Comparison of ENCODE assay signal across 8 mouse cellular contexts in genomic region chr1:131095574-131095973, GRCm38 (mm10). TPM values are rescaled to one million over a fixed set of nuclear protein-coding genes. Genes with fewer than 3 reads are reported as not detected.
A peak's percentile ranks its signal among the peaks of the same experiment; 100 is the strongest.
DNase-seq lines count a peak whose midpoint lies in the region; ATAC-seq lines count a peak whose summit lies in the region.

No protein-coding gene starts in this region.

- H3K9me3 ChIP-seq in forebrain, embryonic 10.5 days = no peaks in the 10 kb centered on the region
- no peaks in the 10 kb centered on the region for H3K9me3 ChIP-seq in limb, embryonic 15.5 days
- H3K9me3 ChIP-seq in neural tube, embryonic 13.5 days = no peaks in the 10 kb centered on the region

- no peak overlapping the region for H3K9ac ChIP-seq in limb, embryonic 15.5 days
- H3K9ac ChIP-seq in neural tube, embryonic 13.5 days = peak overlapping the region; percentile 94

- H3K36me3 ChIP-seq in forebrain, embryonic 10.5 days (replicated peaks) = 0 out of 2 replicates have a peak, but pooled peaks cover 7% of the 10 kb centered on the region
- H3K36me3 ChIP-seq in limb, embryonic 15.5 days = no peaks in the 10 kb centered on the region
- H3K36me3 ChIP-seq in neural tube, embryonic 13.5 days = no peaks in the 10 kb centered on the region

- WGBS in forebrain, embryonic 10.5 days = 40% methylated on average over 8 of the region's 8 CpGs
- 38% methylated on average over 8 of the region's 8 CpGs for WGBS in limb, embryonic 15.5 days
- 30% methylated on average over 8 of the region's 8 CpGs for WGBS in neural tube, embryonic 13.5 days

- DNase-seq in layer of hippocampus, adult 9-11 months = peak; percentile 61
- no peak for DNase-seq in layer of hippocampus, adult 8-10 months (ENCODE audit: low spot score in 2 of 2)
- no peak for DNase-seq in forebrain, embryonic 10.5 days (ENCODE audit: extremely low spot score, low spot score)
- no peak for DNase-seq in Muller cell, postnatal 12 days (ENCODE audit: inconsistent ontology term)
- DNase-seq in spleen, adult 12 weeks (ENCODE audit: low spot score) = no peak
- no peak for DNase-seq in cerebellum, adult 9-11 months

- H3K4me1 ChIP-seq in forebrain, embryonic 10.5 days = peaks cover 69% of the 10 kb centered on the region
- H3K4me1 ChIP-seq in limb, embryonic 15.5 days = peaks cover 50% of the 10 kb centered on the region
- peaks cover 59% of the 10 kb centered on the region for H3K4me1 ChIP-seq in neural tube, embryonic 13.5 days (replicated peaks)

- peaks cover 12% of the 10 kb centered on the region for H3K27me3 ChIP-seq in forebrain, embryonic 10.5 days (ENCODE audit: poor library complexity, severe bottlenecking)
- no peaks in the 10 kb centered on the region for H3K27me3 ChIP-seq in limb, embryonic 15.5 days
- no peaks in the 10 kb centered on the region for H3K27me3 ChIP-seq in neural tube, embryonic 13.5 days

- H3K4me2 ChIP-seq in limb, embryonic 15.5 days = peak overlapping the region; percentile 69
- peak overlapping the region; percentile 84 for H3K4me2 ChIP-seq in neural tube, embryonic 13.5 days

- H3K27ac ChIP-seq in forebrain, embryonic 10.5 days = no peak overlapping the region
- no peak overlapping the region for H3K27ac ChIP-seq in limb, embryonic 15.5 days
- H3K27ac ChIP-seq in neural tube, embryonic 13.5 days (replicated peaks) = no peak overlapping the region

- H3K4me3 ChIP-seq in forebrain, embryonic 10.5 days = peak overlapping the region; percentile 97
- peak overlapping the region; percentile 93 for H3K4me3 ChIP-seq in limb, embryonic 15.5 days
- H3K4me3 ChIP-seq in neural tube, embryonic 13.5 days = peak overlapping the region; percentile 74

- ATAC-seq in limb, embryonic 15.5 days (ENCODE audit: insufficient number of reproducible peaks, low FRiP score, low TSS enrichment, low read depth) = no peak
- no peak for ATAC-seq in neural tube, embryonic 13.5 days (ENCODE audit: low read depth)

RNA-seq across cellular contexts. Expression of gene Mapkapk2, which starts 2.1 kb away (rescaled TPM):
- total RNA-seq in layer of hippocampus, adult 8-10 months (2022) = 10 to 100 TPM; 27.7 to 42.7 (median 35.3) TPM
- 41.1 and 41.3 TPM in 2 replicates for polyA plus RNA-seq in forebrain, embryonic 10.5 days (2016; fragmentation: Nextera tagmentation; extraction: Ambion mirVana)
- polyA plus RNA-seq in limb, embryonic 15.5 days (2015; fragmentation: Nextera tagmentation; extraction: Ambion mirVana) = 27.7 and 36.1 TPM in 2 replicates
- polyA plus RNA-seq in neural tube, embryonic 13.5 days (2015; fragmentation: Nextera tagmentation; extraction: Ambion mirVana) = 22.3 and 22.7 TPM in 2 replicates

RNA-seq across cellular contexts. Expression of gene Dyrk3, which starts 42.6 kb away (rescaled TPM):
- total RNA-seq in layer of hippocampus, adult 8-10 months (2022) = 10 to 100 TPM; 13.5 to 17.6 (median 14.6) TPM
- polyA plus RNA-seq in forebrain, embryonic 10.5 days (2016; fragmentation: Nextera tagmentation; extraction: Ambion mirVana) = 13.3 and 15.5 TPM in 2 replicates
- polyA plus RNA-seq in limb, embryonic 15.5 days (2015; fragmentation: Nextera tagmentation; extraction: Ambion mirVana) = 2.2 and 3.1 TPM in 2 replicates
- 12.8 and 17.3 TPM in 2 replicates for polyA plus RNA-seq in neural tube, embryonic 13.5 days (2015; fragmentation: Nextera tagmentation; extraction: Ambion mirVana)

RNA-seq across cellular contexts. Expression of gene Eif2d, which starts 57.4 kb away (rescaled TPM):
- 10 to 100 TPM; 40.0 to 50.0 (median 46.8) TPM for total RNA-seq in layer of hippocampus, adult 8-10 months (2022)
- polyA plus RNA-seq in forebrain, embryonic 10.5 days (2016; fragmentation: Nextera tagmentation; extraction: Ambion mirVana) = 66.9 and 70.2 TPM in 2 replicates
- 60.5 and 61.4 TPM in 2 replicates for polyA plus RNA-seq in limb, embryonic 15.5 days (2015; fragmentation: Nextera tagmentation; extraction: Ambion mirVana)
- 47.9 and 50.4 TPM in 2 replicates for polyA plus RNA-seq in neural tube, embryonic 13.5 days (2015; fragmentation: Nextera tagmentation; extraction: Ambion mirVana)
